Mouse (Mus musculus): ENCODE data around the gene Ndc80. TPM values are rescaled to one million over a fixed set of nuclear protein-coding genes. Genes with fewer than 3 reads are reported as not detected.

Gene Ndc80
- polyA plus RNA-seq, 1 experiment: 15.7 TPM

- H3K79me3 ChIP-seq (ENCODE audit: low read depth): no peaks in the 10 kb centered on the region
- no peak overlapping the region for H3K4me3 ChIP-seq (ENCODE audit: insufficient read depth, poor library complexity, severe bottlenecking)
- TF ChIP-seq FOSL1 (IDR thresholded peaks at IDR 0.05; ENCODE audit: insufficient read depth, low read length, poor library complexity, severe bottlenecking) (no peak), MYOD1 (IDR thresholded peaks at IDR 0.05; ENCODE audit: control insufficient read depth, insufficient read length, low read depth) (no peak), CTCF (IDR thresholded peaks at IDR 0.05; ENCODE audit: control insufficient read depth, insufficient read depth, insufficient read length) (no peak), CEBPB (IDR thresholded peaks at IDR 0.05; ENCODE audit: low read depth) (no peak), USF1 (IDR thresholded peaks at IDR 0.05; ENCODE audit: low read depth) (no peak), MAX (IDR thresholded peaks at IDR 0.05) (no peak), MYOG (IDR thresholded peaks at IDR 0.05; ENCODE audit: control insufficient read depth, extremely low read depth, insufficient read length) (no peak)
- no peaks in the 10 kb centered on the region for H3K27me3 ChIP-seq (ENCODE audit: control insufficient read depth, insufficient read depth, insufficient read length)
- no peaks in the 10 kb centered on the region for H3K36me3 ChIP-seq (ENCODE audit: control insufficient read depth, insufficient read depth)
- no peak overlapping the region for H3ac ChIP-seq (ENCODE audit: control insufficient read depth, insufficient read length, low read depth)
- no peaks in the 10 kb centered on the region for H3K79me2 ChIP-seq (ENCODE audit: control insufficient read depth, insufficient read depth)
Observed at GRCm38 (mm10) chr17:71486231-71486851, 40.3 kb downstream of the Ndc80 start.

GRCm38 (mm10) chr17:71485791-71486230 lies 40.8 kb downstream of the Ndc80 start:
- H3K36me3 ChIP-seq (ENCODE audit: control insufficient read depth, insufficient read depth): no peaks in the 10 kb centered on the region
- H3K4me3 ChIP-seq (ENCODE audit: insufficient read depth, poor library complexity, severe bottlenecking): no peak overlapping the region
- no peaks in the 10 kb centered on the region for H3K79me3 ChIP-seq (ENCODE audit: low read depth)
- H3K27me3 ChIP-seq (ENCODE audit: control insufficient read depth, insufficient read depth, insufficient read length): no peaks in the 10 kb centered on the region
- TF ChIP-seq CEBPB (IDR thresholded peaks at IDR 0.05; ENCODE audit: low read depth): no peak
- no peak for TF ChIP-seq CTCF (IDR thresholded peaks at IDR 0.05; ENCODE audit: control insufficient read depth, insufficient read depth, insufficient read length)
- TF ChIP-seq MYOG (IDR thresholded peaks at IDR 0.05; ENCODE audit: control insufficient read depth, extremely low read depth, insufficient read length): no peak
- TF ChIP-seq FOSL1 (IDR thresholded peaks at IDR 0.05; ENCODE audit: insufficient read depth, low read length, poor library complexity, severe bottlenecking): no peak
- no peak for TF ChIP-seq USF1 (IDR thresholded peaks at IDR 0.05; ENCODE audit: low read depth)
- no peak for TF ChIP-seq MYOD1 (IDR thresholded peaks at IDR 0.05; ENCODE audit: control insufficient read depth, insufficient read length, low read depth)
- no peak for TF ChIP-seq MAX (IDR thresholded peaks at IDR 0.05)
- no peak overlapping the region for H3ac ChIP-seq (ENCODE audit: control insufficient read depth, insufficient read length, low read depth)
- no peaks in the 10 kb centered on the region for H3K79me2 ChIP-seq (ENCODE audit: control insufficient read depth, insufficient read depth)

- no peaks in the 10 kb centered on the region for H3K36me3 ChIP-seq (ENCODE audit: control insufficient read depth, insufficient read depth)
- no peaks in the 10 kb centered on the region for H3K79me2 ChIP-seq (ENCODE audit: control insufficient read depth, insufficient read depth)
- no peaks in the 10 kb centered on the region for H3K79me3 ChIP-seq (ENCODE audit: low read depth)
- H3K4me3 ChIP-seq (ENCODE audit: insufficient read depth, poor library complexity, severe bottlenecking): no peak overlapping the region
- no peaks in the 10 kb centered on the region for H3K27me3 ChIP-seq (ENCODE audit: control insufficient read depth, insufficient read depth, insufficient read length)
- TF ChIP-seq CEBPB (IDR thresholded peaks at IDR 0.05; ENCODE audit: low read depth): no peak
- no peak overlapping the region for H3ac ChIP-seq (ENCODE audit: control insufficient read depth, insufficient read length, low read depth)
Observed at GRCm38 (mm10) chr17:71484711-71485110, 41.9 kb downstream of the Ndc80 start.

GRCm38 (mm10) chr17:71483418-71484060 lies 43.1 kb downstream of the Ndc80 start:
- H3K79me2 ChIP-seq (ENCODE audit: control insufficient read depth, insufficient read depth): no peaks in the 10 kb centered on the region
- TF ChIP-seq USF1 (IDR thresholded peaks at IDR 0.05; ENCODE audit: low read depth) (no peak), MAX (IDR thresholded peaks at IDR 0.05) (no peak), MYOD1 (IDR thresholded peaks at IDR 0.05; ENCODE audit: control insufficient read depth, insufficient read length, low read depth) (no peak), CTCF (IDR thresholded peaks at IDR 0.05; ENCODE audit: control insufficient read depth, insufficient read depth, insufficient read length) (no peak), CEBPB (IDR thresholded peaks at IDR 0.05; ENCODE audit: low read depth) (no peak), MYOG (IDR thresholded peaks at IDR 0.05; ENCODE audit: control insufficient read depth, extremely low read depth, insufficient read length) (no peak), FOSL1 (IDR thresholded peaks at IDR 0.05; ENCODE audit: insufficient read depth, low read length, poor library complexity, severe bottlenecking) (no peak)
- no peaks in the 10 kb centered on the region for H3K27me3 ChIP-seq (ENCODE audit: control insufficient read depth, insufficient read depth, insufficient read length)
- H3K4me3 ChIP-seq (ENCODE audit: insufficient read depth, poor library complexity, severe bottlenecking): no peak overlapping the region
- H3K36me3 ChIP-seq (ENCODE audit: control insufficient read depth, insufficient read depth): no peaks in the 10 kb centered on the region
- H3K79me3 ChIP-seq (ENCODE audit: low read depth): no peaks in the 10 kb centered on the region
- no peak overlapping the region for H3ac ChIP-seq (ENCODE audit: control insufficient read depth, insufficient read length, low read depth)

- Histone ChIP-seq H3ac (ENCODE audit: control insufficient read depth, insufficient read length, low read depth) (no peak overlapping the region), H3K36me3 (ENCODE audit: control insufficient read depth, insufficient read depth) (no peaks in the 10 kb centered on the region), H3K79me2 (ENCODE audit: control insufficient read depth, insufficient read depth) (peaks cover 7% of the 10 kb centered on the region), H3K79me3 (ENCODE audit: low read depth) (peaks cover 5% of the 10 kb centered on the region), H3K27me3 (ENCODE audit: control insufficient read depth, insufficient read depth, insufficient read length) (no peaks in the 10 kb centered on the region), H3K4me3 (ENCODE audit: insufficient read depth, poor library complexity, severe bottlenecking) (no peak overlapping the region)
- TF ChIP-seq MYOG (IDR thresholded peaks at IDR 0.05; ENCODE audit: control insufficient read depth, extremely low read depth, insufficient read length): no peak
- no peak for TF ChIP-seq FOSL1 (IDR thresholded peaks at IDR 0.05; ENCODE audit: insufficient read depth, low read length, poor library complexity, severe bottlenecking)
- no peak for TF ChIP-seq MAX (IDR thresholded peaks at IDR 0.05)
- TF ChIP-seq MYOD1 (IDR thresholded peaks at IDR 0.05; ENCODE audit: control insufficient read depth, insufficient read length, low read depth): no peak
- no peak for TF ChIP-seq USF1 (IDR thresholded peaks at IDR 0.05; ENCODE audit: low read depth)
- no peak for TF ChIP-seq CTCF (IDR thresholded peaks at IDR 0.05; ENCODE audit: control insufficient read depth, insufficient read depth, insufficient read length)
- no peak for TF ChIP-seq CEBPB (IDR thresholded peaks at IDR 0.05; ENCODE audit: low read depth)
Observed at GRCm38 (mm10) chr17:71479381-71479901, 47.2 kb downstream of the Ndc80 start.
